Mouse (Mus musculus): Measurements from ENCODE around the gene Ntf5.
"Not testable (repeated sequence)": the region's sequence is repeated elsewhere in the genome, so short reads cannot be mapped to it uniquely, and the experiment has no call there.

GRCm38 (mm10) chr7:45396337-45396775 lies 17.1 kb upstream of the Ntf5 start:
- not testable (repeated sequence) for TF ChIP-seq CTCF (IDR thresholded peaks at IDR 0.05; ENCODE audit: borderline replicate concordance, control insufficient read depth, extremely low read depth, insufficient read depth, low read length, poor library complexity); POLR2A (IDR thresholded peaks at IDR 0.05; ENCODE audit: control insufficient read depth, extremely low read depth, insufficient read depth, low read length, poor library complexity)

Measured in thymus, adult 2 months (tissue).